Mouse (Mus musculus) erythroblast, embryonic 14.5 days (primary cell): ENCODE measurements around the gene Cetn4. TPM values are rescaled to one million over a fixed set of nuclear protein-coding genes. Genes with fewer than 3 reads are reported as not detected.

ENCODE experiments used
- H3K27me3 ChIP-seq: 2 replicates; pipeline ENCODE4 v1.6.1; 2012; ENCODE audit warnings: inconsistent platforms; ENCODE audit not compliant: control insufficient read depth
- H3K36me3 ChIP-seq: 2 replicates; pipeline ENCODE4 v1.6.1; 2012; ENCODE audit warnings: mild to moderate bottlenecking, inconsistent platforms; ENCODE audit not compliant: control insufficient read depth
- H3K4me1 ChIP-seq: 2 replicates; pipeline ENCODE4 v1.6.1; 2012; ENCODE audit warnings: inconsistent platforms; ENCODE audit not compliant: control insufficient read depth
- H3K4me3 ChIP-seq: replicated peaks from 2 replicates; pipeline ENCODE3; 2012; ENCODE audit warnings: moderate library complexity, mild to moderate bottlenecking, inconsistent platforms
- H3K9me3 ChIP-seq: 2 replicates; pipeline ENCODE4 v1.6.1; 2012; ENCODE audit warnings: low read length, inconsistent platforms, mixed read lengths; ENCODE audit not compliant: control insufficient read depth
- GATA1 ChIP-seq: IDR thresholded peaks from 2 replicates; pipeline ENCODE4 v1.6.1; 2012; ENCODE audit warnings: low read length, inconsistent platforms, mixed read lengths
- TAL1 ChIP-seq: IDR thresholded peaks from 3 replicates; pipeline ENCODE4 v1.6.1; 2012; ENCODE audit warnings: low read length, inconsistent platforms, mixed read lengths
- polyA plus RNA-seq: library from polyadenylated mRNA; stranded (reverse); fragments of >175 nt; gene quantifications from 2 replicates; pipeline ENCODE4 v1.2.3, GENCODE M21; 2012

Cetn4 gene
- polyA plus RNA-seq, 1 experiment = 0.56 TPM

DNA sequence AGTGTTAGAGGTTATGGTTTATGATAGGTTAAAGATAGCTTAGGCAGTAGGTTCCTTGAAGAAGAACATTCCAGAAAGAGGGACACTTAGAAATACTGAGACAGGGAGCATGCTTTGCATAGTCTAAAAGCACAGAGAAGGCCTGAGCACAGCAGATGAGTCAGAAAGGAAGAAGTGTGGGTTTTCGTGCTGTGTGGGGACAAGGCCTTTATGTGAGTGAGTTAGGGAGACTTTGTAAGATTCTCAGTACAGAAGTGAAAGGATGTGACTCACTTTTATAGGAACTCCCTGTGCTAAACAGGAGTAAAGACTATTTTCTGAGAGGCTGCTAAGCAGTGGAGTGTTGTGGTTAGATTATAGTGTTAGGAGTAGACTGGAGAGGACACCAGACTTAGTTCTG is 863 bp upstream of the Cetn4 start:
- peak overlapping the region; percentile 86 for H3K4me3 ChIP-seq
- no peaks in the 10 kb centered on the region for H3K27me3 ChIP-seq
- no peaks in the 10 kb centered on the region for H3K36me3 ChIP-seq
- TF ChIP-seq TAL1 (no peak), GATA1 (no peak)
- H3K9me3 ChIP-seq = no peaks in the 10 kb centered on the region
- H3K4me1 ChIP-seq = peaks cover 18% of the 10 kb centered on the region

DNA sequence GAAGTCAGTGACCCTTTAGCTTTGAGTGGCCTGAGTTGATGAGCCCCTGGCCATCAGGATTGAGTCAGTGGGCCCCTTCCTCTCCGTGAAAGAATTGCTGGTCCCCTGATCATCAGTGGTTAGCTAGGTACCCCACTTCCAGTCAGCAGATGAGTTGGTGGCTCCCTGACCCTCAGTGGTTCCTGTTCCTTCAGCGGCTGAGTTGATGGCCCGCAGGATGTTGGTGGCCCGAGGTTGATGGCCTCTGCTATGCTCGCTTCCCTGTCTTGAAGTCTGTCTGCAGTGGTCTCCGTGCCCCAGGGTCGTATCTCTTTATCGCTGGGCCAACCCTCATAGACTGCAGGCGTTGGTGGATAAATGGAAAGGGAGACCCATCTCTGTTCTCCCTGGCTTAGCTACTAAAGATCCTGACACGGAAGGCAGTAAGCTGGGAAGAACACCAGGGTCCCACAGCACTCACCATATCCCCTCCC is 575 bp downstream of the Cetn4 start:
- Histone ChIP-seq H3K4me3 (peak overlapping the region; percentile 86), H3K9me3 (no peaks in the 10 kb centered on the region), H3K36me3 (no peaks in the 10 kb centered on the region), H3K27me3 (no peaks in the 10 kb centered on the region), H3K4me1 (peaks cover 18% of the 10 kb centered on the region)
- no peak for TF ChIP-seq GATA1
- no peak for TF ChIP-seq TAL1

GRCm38 (mm10) chr3:37303392-37304139 is 8.9 kb downstream of the Cetn4 start:
- Histone ChIP-seq H3K4me1 (peaks cover 13% of the 10 kb centered on the region), H3K4me3 (no peak overlapping the region)

GRCm38 (mm10) chr3:37302685-37303084 is 9.8 kb downstream of the Cetn4 start:
- H3K9me3 ChIP-seq = 0 out of 2 replicates have a peak, but pooled peaks cover 2% of the 10 kb centered on the region
- H3K4me1 ChIP-seq = peaks cover 15% of the 10 kb centered on the region
- TF ChIP-seq TAL1 (no peak), GATA1 (no peak)
- no peaks in the 10 kb centered on the region for H3K36me3 ChIP-seq
- H3K4me3 ChIP-seq = no peak overlapping the region
- H3K27me3 ChIP-seq = no peaks in the 10 kb centered on the region

More at GRCm38 (mm10) chr3:37303392-37304139, 8.9 kb downstream of the Cetn4 start:
- TF ChIP-seq TAL1 (no peak), GATA1 (no peak)
- H3K36me3 ChIP-seq = no peaks in the 10 kb centered on the region
- H3K27me3 ChIP-seq = no peaks in the 10 kb centered on the region
- H3K9me3 ChIP-seq = 0 out of 2 replicates have a peak, but pooled peaks cover 2% of the 10 kb centered on the region

GRCm38 (mm10) chr3:37299470-37299869 is 13.0 kb downstream of the Cetn4 start:
- Histone ChIP-seq H3K36me3 (no peaks in the 10 kb centered on the region), H3K27me3 (no peaks in the 10 kb centered on the region), H3K4me1 (peaks cover 13% of the 10 kb centered on the region), H3K4me3 (no peak overlapping the region), H3K9me3 (no peaks in the 10 kb centered on the region)
- no peak for TF ChIP-seq TAL1
- no peak for TF ChIP-seq GATA1

DNA sequence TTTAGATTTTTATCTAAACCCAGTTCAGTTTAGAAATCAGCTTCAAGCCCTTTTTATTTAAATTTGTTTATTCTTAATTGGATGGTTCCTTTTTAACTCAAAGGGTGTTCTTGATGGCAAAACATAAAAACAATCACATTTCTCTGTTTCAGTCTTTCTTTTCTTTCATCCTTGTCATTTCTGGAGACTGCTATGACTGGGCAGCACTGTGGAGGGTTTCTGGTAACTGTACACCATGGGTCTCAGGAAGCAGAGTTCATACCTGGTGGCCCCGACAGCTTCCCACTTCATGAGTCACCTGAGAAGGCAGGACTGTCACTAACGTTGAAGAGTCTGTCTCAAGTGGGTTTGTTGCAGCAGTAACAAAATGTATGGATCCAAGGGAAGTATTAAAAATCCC is 19.9 kb downstream of the Cetn4 start:
- Histone ChIP-seq H3K36me3 (no peaks in the 10 kb centered on the region), H3K27me3 (no peaks in the 10 kb centered on the region), H3K4me3 (no peak overlapping the region), H3K4me1 (no peaks in the 10 kb centered on the region), H3K9me3 (no peaks in the 10 kb centered on the region)
- TF ChIP-seq TAL1 (no peak), GATA1 (no peak)

- H3K9me3 ChIP-seq = no peaks in the 10 kb centered on the region
- H3K4me1 ChIP-seq = no peaks in the 10 kb centered on the region
- no peak for TF ChIP-seq GATA1
- TF ChIP-seq TAL1 = no peak
- no peaks in the 10 kb centered on the region for H3K27me3 ChIP-seq
- H3K4me3 ChIP-seq = no peak overlapping the region
- H3K36me3 ChIP-seq = no peaks in the 10 kb centered on the region
Observed at GRCm38 (mm10) chr3:37291929-37292328, 20.6 kb downstream of the Cetn4 start.

DNA sequence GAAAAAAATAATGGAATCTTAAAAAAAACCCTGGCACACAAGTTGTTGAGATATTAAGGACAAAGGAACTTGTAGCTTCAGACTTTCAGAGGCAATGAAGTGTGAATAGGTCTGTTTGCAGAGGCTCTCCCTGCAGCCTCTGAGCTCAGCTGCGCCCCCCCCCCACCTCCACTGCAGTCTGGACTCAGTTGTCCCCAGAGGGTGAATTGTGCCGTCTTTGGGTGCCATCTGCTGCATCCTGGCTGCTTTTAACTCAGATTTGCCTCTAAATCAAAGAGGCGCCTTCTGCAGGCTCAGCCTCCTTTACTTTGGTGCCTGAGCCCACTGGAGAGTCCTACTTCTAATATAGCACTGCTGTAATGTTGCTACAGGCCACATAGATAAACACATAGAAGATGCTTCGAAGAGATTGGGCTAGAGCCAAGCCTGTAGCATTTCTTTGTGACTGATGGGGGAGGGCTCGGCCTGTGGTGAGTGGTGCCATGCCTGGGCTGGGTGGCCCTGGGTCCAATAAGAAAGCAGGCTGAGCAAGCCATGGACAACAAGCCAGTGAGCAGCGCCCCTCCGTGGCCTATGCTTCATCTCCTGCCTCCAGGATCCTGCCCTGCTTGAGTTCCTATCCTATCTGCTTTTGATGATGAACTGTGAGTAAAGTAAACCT is 21.5 kb downstream of the Cetn4 start:
- TF ChIP-seq GATA1 (no peak), TAL1 (no peak)
- H3K4me1 ChIP-seq = no peaks in the 10 kb centered on the region
- no peak overlapping the region for H3K4me3 ChIP-seq
- H3K9me3 ChIP-seq = no peaks in the 10 kb centered on the region
- H3K27me3 ChIP-seq = no peaks in the 10 kb centered on the region
- no peaks in the 10 kb centered on the region for H3K36me3 ChIP-seq

DNA sequence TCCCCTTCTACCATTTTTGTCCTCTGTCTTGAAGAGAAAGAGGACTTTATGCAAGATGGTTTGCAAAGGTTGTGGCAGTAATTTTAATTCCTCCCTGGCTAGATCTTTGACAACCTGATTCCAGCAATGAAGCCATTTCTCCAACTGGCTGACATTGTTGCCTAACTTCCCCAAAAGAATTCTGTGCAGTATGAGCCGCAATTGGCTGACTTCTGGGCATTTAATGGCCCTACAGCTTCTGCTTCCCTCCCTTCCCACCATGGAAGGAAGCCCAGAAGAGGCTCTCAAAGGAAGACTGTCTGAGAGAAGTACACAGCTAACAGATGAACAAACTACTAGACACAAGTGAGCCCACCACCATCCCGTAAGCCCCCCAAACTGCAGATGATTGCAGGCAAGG is 23.3 kb downstream of the Cetn4 start:
- Histone ChIP-seq H3K4me1 (no peaks in the 10 kb centered on the region), H3K27me3 (no peaks in the 10 kb centered on the region), H3K9me3 (no peaks in the 10 kb centered on the region), H3K36me3 (no peaks in the 10 kb centered on the region), H3K4me3 (no peak overlapping the region)
- TF ChIP-seq TAL1 (no peak), GATA1 (no peak)
